Mouse (Mus musculus) urinary bladder, adult 18-20 months (tissue): ENCODE measurements around the gene Zfp687.
A peak's percentile ranks its signal among the peaks of the same experiment; 100 is the strongest.
"Not testable (repeated sequence)": the region's sequence is repeated elsewhere in the genome, so short reads cannot be mapped to it uniquely, and the experiment has no call there.

Source experiments
- DNase-seq, 2 experiments: peaks; one replicate each; pipeline ENCODE4 v3.0.0; 2022; ENCODE audit warnings: low spot score in 2 of 2, mixed read lengths in 2 of 2

Gene Zfp687

DNA sequence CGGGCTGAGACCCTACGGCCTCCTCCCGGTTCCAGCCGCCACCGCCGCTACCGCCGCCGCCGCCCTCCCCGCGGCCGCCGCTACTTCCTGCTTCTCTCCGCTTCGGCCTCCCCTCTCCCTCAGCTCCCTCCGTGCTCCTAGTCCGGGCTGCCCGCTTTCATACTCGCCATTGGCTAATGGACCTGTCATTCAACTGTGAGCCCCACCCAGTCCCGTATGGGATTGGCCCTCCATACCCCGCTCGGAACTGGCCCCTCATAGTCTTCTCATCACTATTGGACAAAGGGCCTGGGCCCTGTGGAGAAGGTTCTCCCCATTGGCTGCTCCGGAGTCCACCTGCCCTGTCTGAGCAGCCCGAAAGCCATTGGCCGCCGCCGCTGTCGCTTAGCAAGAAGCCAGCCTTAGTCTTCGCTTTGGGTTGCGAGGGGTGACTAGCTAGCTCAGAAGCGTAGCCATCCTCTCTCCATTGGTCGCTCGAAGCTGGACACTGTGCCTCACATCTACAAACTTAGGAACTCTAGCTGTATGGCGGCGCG lies at the start of gene Zfp687:
Gene Zfp687 (minus strand): TSS at position 112 of the 536 bp plus-strand sequence.
- peak; percentile 98 to 99 for DNase-seq

DNA sequence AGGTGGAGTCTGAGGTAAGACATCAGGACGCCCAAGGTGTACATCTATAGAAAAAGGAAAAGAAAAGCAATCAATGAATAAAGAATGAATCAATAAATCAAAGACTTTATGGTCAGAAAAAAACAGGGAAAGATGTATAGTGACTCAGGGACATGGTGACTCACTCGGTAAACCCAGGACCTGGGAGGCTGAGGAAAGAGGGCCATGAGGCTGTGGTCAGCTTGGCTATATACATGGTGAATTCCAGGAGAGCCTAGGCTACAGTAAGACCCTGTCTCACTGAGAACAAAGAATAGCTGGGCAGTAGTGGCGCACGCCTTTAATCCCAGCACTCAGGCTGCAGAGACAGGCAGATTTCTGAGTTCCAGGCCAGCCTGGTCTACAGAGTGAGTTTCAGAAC lies 48.5 kb upstream of the Zfp687 start:
- DNase-seq: no peak

DNA sequence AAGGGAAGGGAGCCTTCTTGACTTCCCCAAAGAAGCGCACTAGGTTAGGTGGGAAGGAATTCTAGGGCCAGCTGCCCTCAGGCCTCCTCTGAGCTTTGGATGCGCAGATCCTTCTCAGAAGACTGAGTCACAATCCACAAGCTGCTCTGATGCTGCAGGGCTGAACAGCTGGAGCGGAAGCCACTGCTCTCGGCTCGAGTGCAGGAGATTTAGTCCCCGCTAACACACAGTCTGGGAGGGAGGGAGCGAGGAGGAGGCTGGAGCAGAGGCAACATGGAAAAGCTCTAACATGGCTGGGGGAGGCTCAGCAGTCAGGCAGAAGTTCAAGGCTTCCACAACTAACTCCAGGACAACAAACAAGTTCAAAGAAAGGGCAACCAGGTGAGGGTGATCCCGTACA lies 42.8 kb upstream of the Zfp687 start:
- DNase-seq: no peak

DNA sequence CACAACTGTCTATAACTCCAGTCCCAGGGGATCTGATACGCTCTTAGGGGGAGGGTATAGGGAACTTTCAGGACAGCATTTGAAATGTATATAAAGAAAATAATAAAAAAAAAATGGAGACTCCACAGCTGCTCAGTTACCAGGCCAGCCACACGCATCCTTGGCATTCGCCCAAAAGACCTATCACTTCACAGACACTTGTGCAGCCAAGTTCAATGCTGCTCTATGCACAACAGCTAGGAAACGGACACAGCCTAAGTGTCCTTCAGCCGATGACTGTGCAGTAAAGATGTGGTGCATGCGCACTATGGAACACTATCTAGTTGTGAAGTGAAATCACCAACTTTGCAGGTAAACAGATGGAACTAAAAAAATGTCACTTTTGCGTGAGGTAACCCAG lies 41.0 kb upstream of the Zfp687 start:
- DNase-seq: no peak

DNA sequence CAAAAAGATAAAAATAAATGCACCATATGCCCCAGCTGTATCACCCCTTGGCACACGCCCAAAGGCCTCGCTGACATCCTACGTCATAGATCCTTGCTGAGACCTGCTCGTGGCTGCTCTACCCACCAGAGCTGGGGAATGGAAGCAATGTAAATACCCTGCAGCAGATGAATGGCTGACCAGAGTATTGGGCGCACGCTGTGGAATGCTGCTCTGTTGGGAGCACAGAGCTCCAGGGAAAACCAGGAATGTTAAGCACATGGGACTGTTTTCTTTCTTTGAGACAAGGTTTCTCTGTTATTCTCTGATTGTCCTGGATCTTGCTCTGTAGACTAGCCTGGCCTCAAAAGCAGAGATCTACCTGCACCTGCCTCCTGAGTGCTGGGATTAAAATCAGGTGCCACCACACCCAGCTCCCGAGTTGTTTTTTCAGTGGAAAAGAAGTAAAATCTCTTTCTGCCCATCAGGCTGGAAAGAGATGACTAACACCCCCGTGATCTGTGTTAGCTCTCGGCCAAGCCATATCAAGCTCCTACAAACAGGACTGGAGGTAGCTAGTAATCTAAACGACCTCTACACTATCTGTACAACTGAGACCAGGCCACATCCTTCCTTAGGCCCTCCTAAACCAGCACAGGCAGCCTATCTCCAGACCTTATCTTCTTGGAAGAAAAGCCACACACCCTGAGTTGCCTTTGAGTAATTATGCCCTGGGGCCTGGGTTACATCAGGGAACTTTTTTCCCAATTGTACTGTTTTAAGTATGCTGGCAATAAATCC lies 39.4 kb upstream of the Zfp687 start:
- DNase-seq: peak; percentile 12 to 24

DNA sequence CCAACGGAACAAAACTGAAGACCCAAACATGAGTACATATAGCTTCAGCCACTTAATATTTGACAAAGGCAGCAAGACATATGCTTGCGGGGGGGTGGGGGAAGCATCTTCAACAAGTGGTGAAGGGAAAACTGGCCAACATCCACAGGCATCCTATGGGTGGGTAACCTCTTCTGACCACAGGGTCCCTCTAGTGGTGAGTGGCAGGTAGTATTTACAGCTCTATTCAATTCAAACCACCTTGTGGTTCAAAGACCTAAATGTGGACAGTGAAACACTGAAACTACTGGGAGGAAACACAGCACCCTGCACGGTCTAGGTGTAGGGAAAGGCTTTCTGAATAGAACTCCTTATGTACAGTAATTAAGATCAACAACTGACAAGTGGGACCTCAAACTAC lies 38.5 kb upstream of the Zfp687 start:
- DNase-seq: no peak

DNA sequence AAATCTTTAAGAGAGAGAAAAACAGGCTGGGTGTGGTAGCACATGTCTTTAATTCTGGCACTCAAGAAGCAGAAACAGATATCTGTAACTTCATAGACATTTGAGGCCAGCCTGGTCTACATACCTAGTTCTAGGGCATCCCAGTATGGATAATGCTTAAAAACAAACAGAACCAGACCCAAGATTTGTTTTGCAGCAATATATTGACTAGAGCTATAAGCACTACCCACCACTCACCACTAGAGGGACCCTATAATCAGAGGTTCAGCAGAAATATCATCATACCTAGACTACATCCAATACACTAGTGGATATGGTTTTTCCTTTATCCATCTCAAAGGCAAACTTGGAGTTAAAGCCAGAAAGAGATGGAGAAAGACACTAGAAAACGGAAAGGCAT lies 37.7 kb upstream of the Zfp687 start:
- no peak for DNase-seq

DNA sequence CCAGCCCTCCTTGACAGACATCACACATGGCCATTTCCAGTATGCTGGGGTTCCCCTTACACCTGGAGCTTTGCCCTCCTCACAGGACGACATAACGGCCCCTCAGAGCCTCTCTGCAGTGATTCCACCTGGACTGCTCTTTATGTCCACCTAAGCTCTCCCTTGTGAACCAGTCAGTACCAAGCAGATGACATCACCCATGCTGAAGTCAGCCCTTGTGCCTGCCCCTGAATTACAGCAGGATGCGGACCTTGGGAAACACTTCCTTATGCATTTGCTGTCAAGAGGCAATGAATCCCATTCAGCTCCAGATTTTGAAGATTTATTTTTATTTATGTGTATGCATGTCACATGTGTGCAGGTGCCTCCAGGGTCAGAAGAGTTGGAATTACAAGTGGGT lies 32.7 kb upstream of the Zfp687 start:
- no peak for DNase-seq

DNA sequence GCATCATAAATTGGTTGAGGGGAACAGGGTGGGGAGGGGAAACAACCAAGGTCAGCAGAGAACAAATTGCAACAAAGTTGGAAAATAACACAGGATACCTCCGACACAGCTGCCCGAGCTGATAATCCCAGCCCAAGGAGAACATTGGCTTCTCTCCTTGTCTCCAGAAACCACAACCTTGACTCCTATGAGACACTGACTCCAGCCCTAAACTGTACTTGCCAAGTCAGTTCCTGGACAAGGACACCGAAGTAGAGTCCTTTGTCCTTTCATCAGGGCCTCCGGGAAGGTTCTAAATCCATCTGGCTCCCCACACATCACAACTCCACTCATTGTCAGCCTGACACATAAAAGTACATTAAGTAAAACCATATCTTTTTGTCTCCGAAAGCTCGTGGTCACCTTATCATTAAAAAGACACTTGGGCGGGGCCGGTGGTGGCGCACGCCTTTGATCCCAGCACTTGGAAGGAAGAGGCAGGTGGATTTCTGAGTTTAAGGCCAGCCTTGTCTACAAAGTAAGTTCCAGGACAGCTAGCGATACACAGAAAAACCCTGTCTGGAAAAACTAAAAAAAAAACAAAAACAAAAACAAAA lies 31.3 kb upstream of the Zfp687 start:
- no peak for DNase-seq

DNA sequence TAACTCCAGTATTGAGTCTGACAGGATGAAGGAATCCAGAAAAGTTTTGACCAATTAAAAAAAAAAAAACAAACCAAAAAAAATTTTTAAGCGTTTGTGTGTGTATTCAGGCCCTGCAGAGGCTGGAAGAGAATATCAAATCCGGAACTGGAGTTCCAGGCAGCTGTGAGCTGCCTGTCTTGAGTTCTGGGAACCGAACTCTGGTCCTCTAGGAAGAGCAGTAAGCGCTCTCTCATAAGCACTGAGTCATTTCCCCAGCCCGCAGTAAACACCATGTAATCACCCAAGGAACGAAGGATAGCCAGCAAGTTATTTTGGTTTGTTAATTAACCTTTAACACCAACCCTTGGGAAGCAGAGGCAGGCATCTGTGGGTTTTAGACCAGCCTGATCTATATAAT lies 28.0 kb upstream of the Zfp687 start:
- no peak for DNase-seq

DNA sequence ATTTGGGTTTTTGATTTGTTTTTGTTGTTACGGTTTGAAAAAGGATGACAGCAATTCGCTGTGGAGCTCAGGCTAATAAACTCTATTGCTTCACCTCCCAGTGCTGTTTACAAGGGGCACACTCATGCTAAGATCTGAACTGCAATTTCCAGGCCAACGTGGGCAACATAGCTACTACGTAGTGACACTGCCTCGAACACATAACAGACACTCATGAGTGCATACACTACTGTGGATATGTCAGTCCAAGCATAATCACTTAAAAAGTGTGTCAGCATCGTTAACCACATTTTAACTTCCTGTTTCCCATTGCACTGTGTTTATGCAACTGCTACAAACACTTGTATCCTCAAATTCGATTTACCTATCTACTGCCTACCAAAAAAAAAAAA lies 27.6 kb upstream of the Zfp687 start:
- DNase-seq: no peak

DNA sequence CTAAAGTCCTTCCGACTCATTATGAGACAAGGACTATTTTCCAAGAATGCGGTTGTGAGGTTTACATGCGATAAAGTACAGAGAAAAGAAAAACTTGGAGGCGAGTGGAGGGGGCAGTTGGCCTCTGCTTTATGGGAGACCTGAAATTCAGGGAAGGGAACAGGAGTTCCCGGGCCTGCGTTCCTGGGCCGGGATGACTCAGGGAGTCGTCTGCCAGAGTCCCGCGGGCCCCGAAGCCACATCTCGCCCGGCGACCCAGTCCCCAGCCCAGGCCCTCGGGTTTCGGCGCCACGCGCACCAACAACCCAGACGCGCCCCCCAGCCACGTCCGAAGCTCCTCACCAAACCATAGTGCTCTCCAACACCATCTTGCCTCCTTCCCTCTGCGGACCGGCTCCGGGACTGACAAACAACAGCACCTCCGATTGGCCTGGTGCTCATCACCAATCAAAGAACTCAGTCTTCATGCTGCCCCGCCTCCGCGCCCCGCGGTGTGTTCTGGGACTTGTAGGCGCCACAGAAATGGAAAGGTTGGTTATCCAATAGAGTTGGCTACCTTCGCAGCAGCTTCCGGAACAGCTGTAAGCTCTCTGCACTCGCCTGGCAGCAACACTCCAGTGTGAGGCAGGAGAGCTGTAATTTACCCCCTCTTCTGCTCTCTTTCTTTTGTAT lies 27.1 kb upstream of the Zfp687 start, which contains the start of gene Psmd4:
Gene Psmd4 (minus strand): TSS at position 449 of the 672 bp plus-strand sequence.
- peak; percentile 98 for DNase-seq

DNA sequence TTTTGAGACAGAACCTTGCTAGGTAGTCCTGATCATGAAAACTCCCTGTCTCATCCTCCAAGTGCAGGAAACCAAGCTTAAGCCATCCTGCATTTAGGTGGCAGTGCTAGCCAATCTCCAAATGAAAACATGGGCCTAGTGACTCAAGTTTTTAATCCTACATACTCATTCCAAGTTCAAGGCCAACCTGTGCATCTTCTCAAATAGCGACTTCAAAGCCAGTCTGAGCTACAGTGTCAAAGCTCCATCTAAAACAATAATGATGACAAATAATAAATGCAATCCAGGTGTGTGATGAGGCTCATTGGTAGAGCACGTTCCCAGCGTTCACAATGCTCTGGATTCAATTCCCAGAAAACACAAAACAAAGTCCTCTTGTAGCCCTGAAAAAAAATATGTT lies 26.4 kb upstream of the Zfp687 start:
- no peak for DNase-seq

DNA sequence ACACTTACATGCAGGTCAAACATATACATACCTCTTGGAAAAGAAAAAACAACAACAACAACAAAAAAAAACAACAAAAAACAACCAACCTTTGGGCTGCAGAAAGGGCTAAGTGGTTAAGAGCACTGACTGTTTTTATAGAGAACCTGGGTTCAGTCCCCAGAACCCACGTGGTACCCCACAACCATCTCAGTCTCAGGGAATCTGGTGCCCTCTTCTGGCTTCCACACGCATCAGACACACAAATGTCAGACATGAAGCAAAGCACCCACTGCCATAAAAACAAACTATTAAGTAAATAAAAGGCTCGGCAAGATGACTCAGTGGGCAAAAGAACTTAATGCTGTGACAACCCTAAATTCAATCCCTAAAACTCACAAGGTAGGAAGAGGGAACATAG lies 14.7 kb upstream of the Zfp687 start:
- DNase-seq: no peak

DNA sequence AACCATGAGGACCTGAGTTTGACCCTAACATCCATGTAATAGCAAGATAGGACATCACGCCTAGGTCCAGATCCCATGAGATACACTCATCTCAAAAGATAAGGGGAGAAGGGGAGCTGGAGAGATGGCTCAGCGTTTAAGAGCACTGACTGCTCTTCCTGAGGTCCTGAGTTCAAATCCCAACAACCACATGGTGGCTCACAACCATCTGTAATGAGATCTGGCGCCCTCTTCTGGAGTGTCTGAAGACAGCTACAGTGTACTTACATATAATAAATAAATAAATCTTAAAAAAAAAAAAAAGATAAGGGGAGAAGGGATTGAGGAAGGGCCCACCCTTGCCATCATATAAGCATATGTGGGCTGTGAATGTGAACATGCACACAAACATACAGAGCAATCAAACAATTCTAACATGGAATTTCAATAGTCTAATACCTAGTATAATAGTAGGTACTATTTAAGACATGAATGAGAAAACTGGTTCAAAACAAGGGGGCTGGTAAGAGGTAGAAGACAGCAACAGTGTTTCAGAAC lies 14.1 kb upstream of the Zfp687 start:
- not testable (repeated sequence) for DNase-seq

DNA sequence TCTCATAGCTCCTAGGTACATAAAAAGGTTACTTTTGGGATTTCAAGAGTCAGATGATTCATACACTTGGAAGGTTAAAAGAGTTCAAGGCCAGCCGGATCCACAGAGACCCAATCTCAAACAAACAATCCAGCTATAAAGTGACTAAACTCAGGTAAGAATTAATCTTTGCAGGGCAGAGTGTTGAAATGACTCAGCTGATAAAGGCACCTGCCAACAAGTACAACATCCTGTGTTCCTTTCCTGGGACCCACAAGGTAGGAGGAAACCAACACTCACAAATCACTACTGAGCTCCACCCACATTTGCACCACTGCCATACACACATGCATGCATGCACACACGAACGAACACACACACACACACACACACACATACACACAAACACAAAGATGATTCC lies 13.4 kb upstream of the Zfp687 start:
- no peak for DNase-seq

DNA sequence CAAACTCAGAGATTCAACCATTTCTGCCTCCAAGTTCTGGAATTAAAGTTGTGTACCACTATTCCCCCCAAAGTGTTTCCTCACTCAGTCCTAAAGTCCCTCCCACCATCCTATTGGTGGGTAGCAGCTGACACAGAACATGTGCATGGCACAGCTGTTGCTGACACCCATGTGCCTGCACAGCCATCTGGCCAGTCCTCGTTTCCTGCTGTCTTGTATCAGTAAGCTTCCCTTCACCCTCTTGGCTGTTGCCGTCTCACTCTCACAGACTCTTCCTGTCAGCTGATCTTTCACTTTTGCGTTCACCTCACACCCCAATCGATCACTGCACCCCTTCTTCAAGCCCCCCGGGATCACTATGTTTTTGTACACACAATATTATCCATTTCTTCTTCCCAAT lies 12.5 kb upstream of the Zfp687 start:
- no peak for DNase-seq

DNA sequence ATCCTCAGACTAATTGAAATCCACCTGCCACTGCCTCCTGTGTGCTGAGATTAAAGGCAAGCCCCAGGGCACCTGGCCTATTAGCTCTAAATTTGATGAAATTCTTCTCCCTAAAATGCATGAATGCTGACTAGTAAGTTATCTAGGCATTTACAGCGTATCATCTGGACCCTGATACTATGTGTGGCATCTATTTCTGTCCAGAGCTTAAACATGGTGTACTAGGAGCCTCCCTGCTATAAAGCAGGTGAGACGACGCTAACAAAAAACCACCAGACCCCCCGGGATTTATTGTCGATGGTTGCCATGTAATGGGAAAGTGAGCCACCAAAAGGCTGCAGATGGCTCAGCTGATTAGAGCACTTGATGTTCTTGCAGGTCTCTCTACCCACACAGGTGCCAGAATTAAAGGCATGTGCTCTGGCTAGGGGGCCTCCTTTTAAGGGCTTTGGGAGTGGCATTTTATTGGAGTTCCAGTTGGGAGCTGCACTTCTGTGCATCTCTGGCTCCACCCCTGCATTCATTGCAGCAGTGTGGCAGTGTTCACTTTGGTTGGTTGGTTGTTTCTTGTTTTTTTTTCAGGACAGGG lies 11.9 kb upstream of the Zfp687 start:
- DNase-seq: no peak

DNA sequence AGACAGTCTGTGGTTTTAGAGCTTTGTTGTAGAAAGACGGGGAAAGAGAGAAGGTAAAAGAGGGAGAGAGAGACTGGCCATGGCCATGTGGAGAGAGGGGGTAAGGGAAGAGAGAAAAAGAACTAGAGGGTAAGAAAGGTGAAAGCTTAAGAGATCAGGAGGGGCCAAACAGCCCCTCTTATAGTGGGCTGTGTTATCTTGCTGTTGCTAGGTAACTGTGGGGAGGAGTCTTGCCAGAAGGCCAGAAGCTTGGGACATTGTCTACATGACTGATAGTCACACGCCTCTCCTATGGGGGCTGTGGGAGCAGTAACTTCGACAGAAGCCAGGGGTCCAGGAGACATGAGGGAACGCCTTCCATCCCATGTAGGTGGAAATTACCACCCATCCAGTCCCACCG lies 10.0 kb upstream of the Zfp687 start:
- DNase-seq: no peak

DNA sequence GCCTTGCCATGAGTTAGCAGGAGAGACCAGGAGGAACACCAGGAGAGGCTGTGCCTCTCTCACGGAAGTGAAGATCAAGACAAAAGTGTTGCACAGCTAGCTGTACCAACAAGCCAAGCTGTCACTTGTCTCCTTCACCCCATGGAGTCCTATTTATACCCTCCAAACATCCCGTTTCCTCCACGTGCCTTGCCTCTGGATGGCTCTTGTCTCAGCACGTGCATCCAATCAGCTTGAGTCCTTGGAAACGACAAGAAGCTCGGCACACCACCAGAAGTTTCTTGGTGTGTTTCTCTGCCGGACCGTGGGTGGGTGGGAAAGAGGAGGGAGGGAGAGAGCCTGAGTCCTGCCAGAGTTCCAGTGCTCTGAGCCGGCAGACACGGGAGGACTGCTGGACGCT lies 9.3 kb upstream of the Zfp687 start:
- no peak for DNase-seq

DNA sequence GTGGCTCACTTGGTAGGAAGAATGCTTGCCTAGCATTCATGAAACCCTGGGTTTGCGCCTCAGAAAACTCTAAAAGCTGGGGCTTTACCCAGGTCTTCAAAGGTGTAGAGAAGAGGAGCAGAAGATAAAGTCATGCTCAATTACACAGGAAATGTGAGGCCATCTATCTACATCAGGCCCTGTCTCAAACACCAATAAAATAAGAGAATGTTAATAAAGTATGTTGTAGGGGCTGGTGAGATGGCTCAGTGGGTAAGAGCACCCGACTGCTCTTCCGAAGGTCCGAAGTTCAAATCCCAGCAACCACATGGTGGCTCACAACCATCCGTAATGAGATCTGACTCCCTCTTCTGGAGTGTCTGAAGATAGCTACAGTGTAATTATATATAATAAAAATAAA lies 5.7 kb upstream of the Zfp687 start:
- DNase-seq: not testable (repeated sequence)

DNA sequence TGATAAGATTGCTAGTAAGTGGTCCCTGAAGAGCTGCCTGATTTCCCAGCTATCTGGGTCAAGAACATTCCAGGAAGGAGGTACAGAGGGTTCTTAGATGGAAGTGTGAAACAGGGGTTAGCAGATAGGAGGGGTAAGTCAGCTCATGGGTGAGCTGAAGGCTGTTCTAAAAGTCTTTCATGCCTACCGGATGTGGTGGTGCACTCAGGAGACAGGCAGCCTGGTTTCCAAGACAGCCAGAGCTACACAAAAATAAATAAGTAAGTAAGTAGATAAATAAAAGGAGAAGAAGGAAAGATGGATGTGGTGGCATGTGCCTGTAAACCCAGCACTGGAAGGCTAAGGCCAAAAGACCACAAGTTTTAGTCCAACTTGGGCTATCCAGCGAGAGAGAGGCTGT lies 3.5 kb upstream of the Zfp687 start:
- no peak for DNase-seq
